Mouse (Mus musculus) testis, adult 2 months (tissue): Measurements from ENCODE around the gene Slit3. TPM values are rescaled to one million over a fixed set of nuclear protein-coding genes. Genes with fewer than 3 reads are reported as not detected.

Source experiments
- H3K27ac ChIP-seq: fragments of 200-500 bp; 2 replicates; pipeline ENCODE4 v1.5.1; 2012; ENCODE audit warnings: low read depth, low read length; ENCODE audit not compliant: control insufficient read depth, insufficient read depth
- H3K27me3 ChIP-seq: fragments of 200-500 bp; 2 replicates; pipeline ENCODE4 v1.6.1; 2012; ENCODE audit warnings: mild to moderate bottlenecking, low read length, moderate library complexity; ENCODE audit not compliant: control insufficient read depth, insufficient read depth
- H3K36me3 ChIP-seq: fragments of 200-500 bp; 2 replicates; pipeline ENCODE4 v1.6.1; 2012; ENCODE audit warnings: mild to moderate bottlenecking, low read length; ENCODE audit not compliant: control insufficient read depth, insufficient read depth
- H3K4me1 ChIP-seq: fragments of 200-500 bp; 2 replicates; pipeline ENCODE4 v1.6.1; 2012; ENCODE audit warnings: low read length; ENCODE audit not compliant: control insufficient read depth, insufficient read depth
- H3K4me3 ChIP-seq: fragments of 200-500 bp; 2 replicates; pipeline ENCODE4 v1.5.1; 2012; ENCODE audit warnings: low read depth, mild to moderate bottlenecking, low read length, moderate library complexity, mixed read lengths; ENCODE audit not compliant: control insufficient read depth
- CTCF ChIP-seq: fragments of 200-500 bp; IDR thresholded peaks from 2 replicates; pipeline ENCODE4 v1.5.1; 2012; ENCODE audit warnings: low read depth, mild to moderate bottlenecking, inconsistent platforms, low read length, moderate library complexity; ENCODE audit not compliant: control insufficient read depth, insufficient read depth, insufficient replicate concordance
- POLR2A ChIP-seq: fragments of 200-500 bp; IDR thresholded peaks from 2 replicates; pipeline ENCODE4 v1.6.1; 2012; ENCODE audit warnings: low read depth, mild to moderate bottlenecking, inconsistent platforms, low read length, moderate library complexity; ENCODE audit not compliant: control insufficient read depth
- polyA plus RNA-seq: library from polyadenylated mRNA; depleted of rRNA; stranded (reverse); fragments of >200 nt; gene quantifications from 2 replicates; pipeline ENCODE4 v1.2.3, GENCODE M21; 2012

Gene Slit3
- polyA plus RNA-seq, 1 experiment, result 8.4 TPM

DNA sequence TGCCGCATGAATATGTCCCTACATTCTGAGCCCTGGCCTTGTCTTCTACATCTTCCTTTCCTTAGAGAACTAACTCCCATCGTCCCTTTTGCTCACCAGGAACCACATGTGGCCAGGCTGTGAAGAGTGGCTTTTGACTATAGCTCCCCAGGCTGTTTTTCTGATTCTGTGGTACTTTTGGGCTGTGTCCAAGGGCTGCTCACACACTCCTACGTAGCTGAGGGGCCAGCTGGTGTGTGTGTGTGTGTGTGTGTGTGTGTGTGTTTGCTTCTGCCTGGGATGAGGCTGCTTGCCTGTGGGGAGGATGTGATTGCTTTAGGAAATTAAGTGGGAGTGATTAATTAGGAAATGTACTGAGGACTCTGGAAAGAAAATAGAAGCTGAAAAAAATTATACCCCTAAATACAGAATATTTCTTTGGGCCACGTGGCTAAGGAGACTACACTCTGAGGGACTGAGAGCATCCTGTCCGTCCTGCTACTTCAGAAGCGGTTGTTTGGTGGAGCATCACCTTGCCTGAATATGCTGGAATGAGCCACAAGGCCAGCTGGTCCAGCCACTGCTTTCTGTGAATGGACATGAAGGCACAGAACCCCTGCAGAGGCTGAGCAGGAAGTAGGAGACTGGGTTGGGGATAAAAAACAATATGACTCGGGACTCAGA lies 21.8 kb downstream of the Slit3 start:
- Histone ChIP-seq H3K36me3 (no peaks in the 10 kb centered on the region), H3K27me3 (no peaks in the 10 kb centered on the region), H3K4me3 (no peak overlapping the region), H3K4me1 (no peaks in the 10 kb centered on the region), H3K27ac (no peak overlapping the region)
- TF ChIP-seq CTCF, result no peak
- TF ChIP-seq POLR2A, result no peak

GRCm38 (mm10) chr11:35147818-35148445 lies 26.9 kb downstream of the Slit3 start:
- TF ChIP-seq POLR2A (no peak), CTCF (no peak)
- H3K36me3 ChIP-seq, result no peaks in the 10 kb centered on the region
- H3K4me3 ChIP-seq, result no peak overlapping the region
- no peaks in the 10 kb centered on the region for H3K27me3 ChIP-seq
- H3K27ac ChIP-seq, result no peak overlapping the region
- H3K4me1 ChIP-seq, result no peaks in the 10 kb centered on the region

- H3K4me3 ChIP-seq, result no peak overlapping the region
- no peaks in the 10 kb centered on the region for H3K27me3 ChIP-seq
- no peak overlapping the region for H3K27ac ChIP-seq
- no peaks in the 10 kb centered on the region for H3K4me1 ChIP-seq
- no peaks in the 10 kb centered on the region for H3K36me3 ChIP-seq
- TF ChIP-seq POLR2A (no peak), CTCF (no peak)
These were observed 30.5 kb downstream of the Slit3 start for GRCm38 (mm10) chr11:35151539-35151951.

DNA sequence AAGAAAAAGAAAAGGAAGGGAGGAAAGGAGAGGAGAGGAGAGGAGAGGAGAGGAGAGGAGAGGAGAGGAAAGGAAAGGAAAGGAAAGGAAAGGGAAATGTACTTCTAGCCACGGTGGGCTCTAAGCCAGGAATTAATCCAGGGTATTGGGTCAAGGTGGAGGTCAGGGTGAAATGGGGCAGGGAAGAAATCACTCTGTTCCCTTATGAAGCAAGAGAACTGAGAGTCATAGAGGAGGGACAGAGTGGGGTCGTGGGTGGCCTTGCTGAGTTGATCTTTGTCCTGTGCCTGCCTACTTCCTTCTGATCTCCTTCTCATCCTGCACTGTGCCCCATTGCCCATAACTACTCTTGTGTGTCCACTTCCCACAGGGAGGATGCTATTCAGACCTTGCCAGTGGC lies 31.9 kb downstream of the Slit3 start:
- no peaks in the 10 kb centered on the region for H3K36me3 ChIP-seq
- H3K4me1 ChIP-seq, result no peaks in the 10 kb centered on the region
- TF ChIP-seq POLR2A (no peak), CTCF (no peak)
- no peak overlapping the region for H3K4me3 ChIP-seq
- H3K27ac ChIP-seq, result no peak overlapping the region
- no peaks in the 10 kb centered on the region for H3K27me3 ChIP-seq

DNA sequence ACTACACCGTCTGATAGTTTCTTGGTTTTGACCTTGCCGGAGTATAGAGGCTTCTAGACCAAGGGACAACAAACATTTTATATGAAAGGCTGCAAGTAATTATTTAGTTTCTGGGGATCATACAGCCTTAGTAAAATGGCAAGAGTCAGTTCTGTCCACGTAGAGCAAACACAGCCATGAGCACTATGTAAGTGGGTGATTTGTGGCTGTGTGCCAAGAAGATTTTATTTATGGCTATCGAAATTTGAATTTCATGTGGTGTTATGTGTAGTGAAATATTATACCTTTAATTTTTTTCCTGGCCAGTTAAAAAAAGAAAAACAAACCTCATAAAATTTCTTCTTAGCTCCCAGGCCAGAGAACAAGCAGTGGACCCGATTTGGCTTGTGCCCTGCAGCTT lies 33.4 kb downstream of the Slit3 start:
- no peaks in the 10 kb centered on the region for H3K36me3 ChIP-seq
- no peak for TF ChIP-seq CTCF
- no peak for TF ChIP-seq POLR2A
- H3K4me1 ChIP-seq, result no peaks in the 10 kb centered on the region
- no peak overlapping the region for H3K4me3 ChIP-seq
- no peak overlapping the region for H3K27ac ChIP-seq
- no peaks in the 10 kb centered on the region for H3K27me3 ChIP-seq

GRCm38 (mm10) chr11:35155281-35155680 lies 34.3 kb downstream of the Slit3 start:
- Histone ChIP-seq H3K4me3 (no peak overlapping the region), H3K36me3 (no peaks in the 10 kb centered on the region), H3K27ac (no peak overlapping the region), H3K27me3 (no peaks in the 10 kb centered on the region), H3K4me1 (no peaks in the 10 kb centered on the region)
- no peak for TF ChIP-seq CTCF
- no peak for TF ChIP-seq POLR2A

DNA sequence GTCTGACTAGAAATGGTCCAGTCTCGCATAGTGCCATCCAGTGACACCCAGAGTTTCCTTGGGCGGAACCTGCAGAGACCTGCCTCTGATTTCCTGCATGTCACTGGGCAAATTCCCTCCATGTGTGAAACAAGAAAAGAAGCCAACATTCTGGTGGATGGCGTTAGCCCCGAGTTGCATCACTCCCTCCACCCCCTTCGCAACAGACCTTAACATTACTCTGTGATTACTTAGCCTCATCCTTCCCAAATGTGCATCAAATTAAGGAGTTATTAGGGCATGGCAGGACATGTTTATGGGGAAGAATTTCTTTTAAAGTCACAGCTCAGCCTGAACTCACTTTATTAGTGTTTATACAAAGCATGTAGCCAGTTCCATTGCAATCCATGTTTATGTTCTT lies 35.7 kb downstream of the Slit3 start:
- TF ChIP-seq CTCF, result no peak
- TF ChIP-seq POLR2A, result no peak
- no peaks in the 10 kb centered on the region for H3K36me3 ChIP-seq
- no peak overlapping the region for H3K27ac ChIP-seq
- no peaks in the 10 kb centered on the region for H3K27me3 ChIP-seq
- no peaks in the 10 kb centered on the region for H3K4me1 ChIP-seq
- H3K4me3 ChIP-seq, result no peak overlapping the region
